Mouse (Mus musculus) T-cell, adult 2 months (primary cell): ENCODE results near the gene Nfkb1.

Experiments
- DNase-seq: peaks from one replicate; pipeline ENCODE4 v3.0.0; 2022; ENCODE audit warnings: low spot score

Nfkb1 gene

DNA sequence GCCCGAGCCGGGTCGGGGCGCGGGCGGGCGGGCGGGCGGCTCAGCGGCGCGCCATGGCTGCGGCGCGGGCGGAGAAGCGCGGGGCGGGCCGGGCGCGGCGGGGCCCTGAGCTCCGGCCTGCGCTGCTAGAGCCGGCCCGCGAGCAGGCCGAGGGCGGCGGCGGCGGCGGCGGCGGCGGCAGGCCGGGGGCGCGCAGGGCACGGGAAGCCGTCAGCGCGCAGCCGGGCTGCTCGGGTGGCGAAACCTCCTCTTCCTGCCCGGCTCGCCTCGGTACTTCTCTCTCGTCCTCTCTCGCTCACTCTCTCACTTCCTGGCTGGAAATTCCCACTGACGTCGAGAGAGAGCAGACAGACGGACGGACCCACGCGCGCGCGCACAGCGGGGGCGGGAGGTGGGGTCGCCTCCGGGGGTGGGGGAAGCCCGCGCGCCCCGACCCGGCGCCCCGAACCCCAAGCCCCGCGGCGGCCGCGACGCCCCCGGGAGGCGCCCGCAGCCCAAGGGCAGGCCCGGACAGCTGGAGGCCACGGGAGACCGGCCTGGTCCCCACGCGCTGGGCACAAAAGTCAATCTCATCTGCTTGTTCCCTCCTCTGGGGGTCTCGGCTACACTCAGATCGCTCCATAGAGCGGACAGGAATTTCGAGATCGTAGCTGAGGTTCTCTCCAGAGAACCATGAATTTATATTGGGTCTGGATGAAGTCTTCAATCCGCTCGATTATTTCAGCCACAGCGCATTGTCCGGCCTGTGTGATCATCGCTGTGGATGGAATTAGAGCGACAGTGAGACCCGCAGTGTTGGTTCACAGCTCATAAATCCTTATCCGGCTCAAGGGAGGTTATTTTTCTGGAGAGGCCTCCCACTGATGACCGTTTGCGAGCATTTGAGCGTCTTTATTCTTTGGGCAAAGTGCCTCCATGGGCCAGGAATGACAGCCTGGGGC lies at the start of gene Nfkb1:
Gene Nfkb1, minus strand, starts transcription at position 357 of the 941 bp plus-strand sequence.
- DNase-seq, result peak; percentile 88

DNA sequence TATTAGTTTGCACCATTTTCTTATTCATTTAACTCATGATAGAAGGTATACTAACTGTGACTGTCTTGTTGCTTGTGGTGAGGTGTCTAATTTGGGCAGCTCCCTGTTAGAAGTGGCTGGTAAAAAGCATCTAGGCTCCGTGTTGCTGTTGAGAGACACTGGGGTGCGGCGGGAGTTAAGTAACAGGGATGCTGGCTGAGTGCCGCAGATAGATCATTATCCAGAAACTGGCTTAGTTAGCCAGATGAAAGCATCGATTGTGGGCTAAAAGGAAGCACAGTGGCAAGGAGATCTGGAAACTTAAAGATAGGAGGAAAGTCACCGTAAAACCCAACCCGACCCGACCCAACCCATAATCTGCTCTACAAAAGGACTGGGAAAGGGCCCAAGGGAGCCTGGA lies 49.4 kb upstream of the Nfkb1 start:
- no peak for DNase-seq

DNA sequence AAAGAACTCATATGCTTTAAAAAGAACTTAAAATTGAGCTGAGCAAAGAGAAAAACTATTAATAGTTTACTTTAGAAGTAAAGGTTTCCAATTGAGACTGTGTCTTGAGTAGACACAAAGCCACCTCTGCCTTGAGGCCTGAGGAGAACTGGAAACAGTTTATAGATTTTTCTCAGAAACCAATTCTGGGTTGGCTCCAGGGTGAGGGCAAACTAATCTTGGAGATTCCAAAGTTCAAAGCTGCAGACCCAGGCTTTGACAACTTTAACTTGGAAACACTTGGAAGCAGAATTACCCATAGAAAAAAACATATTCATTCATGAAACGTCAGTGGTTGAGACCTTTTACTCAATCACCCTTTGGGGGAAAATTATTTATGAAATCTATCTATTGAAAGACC lies 43.4 kb upstream of the Nfkb1 start:
- DNase-seq, result no peak

DNA sequence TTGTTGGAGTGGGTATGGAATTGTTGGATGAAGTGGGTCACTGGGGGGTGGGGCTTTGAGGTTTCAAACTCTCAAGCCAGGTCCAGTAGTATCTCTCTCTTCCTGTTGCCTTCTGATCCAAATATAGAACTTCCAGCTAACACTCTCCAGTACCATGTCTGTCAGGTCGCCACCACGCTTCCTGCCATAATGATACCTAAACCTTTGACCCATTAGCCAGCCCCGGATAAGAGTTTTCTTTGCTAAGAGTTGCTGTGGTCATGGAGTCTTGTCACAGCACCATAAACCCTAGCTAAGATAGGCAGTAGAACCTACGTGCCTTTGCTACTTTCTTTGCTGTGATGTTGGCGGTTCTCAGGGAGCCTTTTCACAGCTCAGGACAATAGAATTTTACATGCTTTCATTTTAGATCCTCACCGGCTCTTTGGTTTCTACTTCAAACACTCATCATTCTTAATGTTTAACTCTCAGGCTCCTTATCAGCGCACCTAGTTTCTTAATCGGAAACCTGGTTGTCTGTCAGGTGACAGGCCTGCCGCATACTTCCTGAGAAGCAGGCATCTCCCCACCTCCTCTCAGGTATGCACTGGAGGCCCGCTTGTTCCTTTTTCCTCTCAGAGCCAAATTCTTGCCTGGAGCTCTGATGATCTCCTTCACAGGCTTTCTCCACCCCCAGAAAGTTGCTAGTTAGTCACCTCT lies 41.5 kb upstream of the Nfkb1 start:
- DNase-seq, result no peak

DNA sequence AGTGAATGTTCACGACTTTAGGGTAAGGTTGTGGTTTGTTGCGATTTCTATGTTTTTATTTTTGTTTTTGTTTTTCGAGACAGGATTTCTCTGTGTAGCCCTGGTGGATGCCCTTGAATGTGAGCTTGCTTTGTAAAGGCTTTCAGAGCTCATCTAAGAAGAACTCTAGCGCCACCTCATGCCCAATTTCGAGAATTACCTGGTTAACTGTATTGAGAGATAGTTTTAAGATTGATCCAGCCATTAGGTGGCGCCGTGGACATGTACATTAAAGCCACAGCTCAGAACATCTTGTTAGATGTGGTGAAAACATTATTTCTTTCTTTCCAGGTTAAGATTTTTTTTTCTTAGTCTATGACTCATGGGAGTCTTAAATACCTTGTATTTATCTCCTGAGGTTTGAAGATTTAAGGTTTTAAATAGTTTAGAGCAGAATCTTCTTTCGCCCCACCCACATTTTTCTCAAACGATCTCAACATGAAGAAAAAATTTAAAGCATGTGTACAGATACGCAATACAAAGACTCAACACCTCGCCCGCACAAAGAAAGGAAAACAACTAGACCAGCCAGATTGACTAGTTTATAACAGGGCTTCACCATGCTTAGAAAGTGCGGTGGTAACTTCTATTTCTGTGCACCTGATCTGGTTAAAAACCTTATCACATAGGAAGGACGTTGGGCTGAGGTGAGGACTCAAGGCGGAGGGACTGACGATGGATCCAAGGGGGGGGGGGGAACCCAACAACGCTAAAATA lies 40.1 kb upstream of the Nfkb1 start:
- DNase-seq, result peak; percentile 90

DNA sequence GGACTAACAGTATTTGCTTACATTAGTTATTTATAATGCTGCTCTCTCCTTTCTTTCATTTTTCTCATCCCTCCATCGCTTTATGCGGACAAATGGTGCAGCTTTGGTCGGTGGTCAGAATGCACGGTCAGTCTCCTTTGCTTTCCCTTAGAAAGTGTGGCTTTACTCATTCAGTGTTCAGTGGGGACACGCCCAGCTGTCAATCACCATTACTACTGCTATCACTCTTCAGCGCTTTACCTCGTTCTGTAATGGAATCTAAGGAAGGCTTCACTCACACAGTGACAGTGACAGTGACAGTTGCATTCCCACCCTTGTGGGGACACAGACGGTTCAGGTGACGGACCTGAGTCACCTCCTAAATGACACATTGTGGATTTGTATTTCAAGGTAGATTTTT lies 39.4 kb upstream of the Nfkb1 start:
- DNase-seq, result no peak

DNA sequence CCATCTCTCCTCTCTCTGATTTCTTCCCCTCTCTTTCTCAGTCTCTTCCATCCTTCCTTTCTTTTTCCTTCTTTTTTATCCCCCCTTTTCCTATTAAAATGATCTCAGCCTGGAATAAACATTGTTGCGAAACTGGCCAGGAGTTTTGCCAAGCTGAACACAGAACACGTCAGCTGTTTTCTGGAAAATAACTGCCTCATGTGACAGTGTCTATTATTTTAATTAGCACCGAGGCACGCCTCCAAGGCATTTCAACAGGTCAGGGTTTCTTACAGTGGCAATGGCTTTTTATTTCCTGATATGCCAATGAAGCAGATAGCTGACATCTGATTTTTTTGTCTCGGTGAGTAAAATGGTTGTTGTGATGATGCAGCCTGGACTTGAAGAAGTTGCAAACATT lies 38.2 kb upstream of the Nfkb1 start:
- no peak for DNase-seq

DNA sequence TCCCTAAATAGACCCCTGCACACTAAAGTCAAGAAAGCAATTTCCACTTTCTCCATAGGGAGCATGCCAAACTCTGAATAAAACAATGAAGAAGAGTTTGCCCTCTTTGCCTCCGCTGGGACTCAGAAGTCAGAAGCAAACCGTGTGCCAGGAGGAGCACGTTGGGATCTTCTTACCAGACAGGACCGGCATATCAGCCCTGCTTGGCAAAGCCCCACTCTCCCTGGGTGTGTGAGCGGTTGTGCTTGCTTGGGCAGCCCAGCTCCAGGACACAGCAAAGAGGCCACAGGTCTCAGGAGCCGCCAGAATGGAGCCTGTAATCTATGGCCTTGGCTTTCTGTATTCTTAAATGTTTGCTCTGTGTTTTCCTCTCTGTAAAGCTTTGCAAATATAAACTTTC lies 37.6 kb upstream of the Nfkb1 start:
- DNase-seq, result no peak

DNA sequence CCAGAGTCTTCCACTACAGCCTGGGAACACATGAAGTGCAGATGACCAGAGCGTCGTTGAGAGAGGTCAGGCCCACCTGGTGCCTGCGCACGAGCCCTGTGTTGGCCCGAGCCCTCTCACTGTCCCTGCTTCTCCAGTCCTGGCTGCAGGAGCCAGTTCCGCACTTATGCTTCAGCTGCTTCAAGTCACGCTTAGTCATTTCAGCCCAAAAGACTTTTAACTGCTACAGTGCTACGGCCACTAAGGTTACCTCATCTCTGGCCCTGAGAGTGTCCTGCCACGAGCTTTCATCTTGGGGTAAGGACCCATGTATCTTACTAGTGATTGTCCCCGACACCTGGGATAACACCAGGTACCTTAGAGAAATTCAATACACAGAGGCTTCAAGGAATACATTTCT lies 36.0 kb upstream of the Nfkb1 start:
- no peak for DNase-seq

DNA sequence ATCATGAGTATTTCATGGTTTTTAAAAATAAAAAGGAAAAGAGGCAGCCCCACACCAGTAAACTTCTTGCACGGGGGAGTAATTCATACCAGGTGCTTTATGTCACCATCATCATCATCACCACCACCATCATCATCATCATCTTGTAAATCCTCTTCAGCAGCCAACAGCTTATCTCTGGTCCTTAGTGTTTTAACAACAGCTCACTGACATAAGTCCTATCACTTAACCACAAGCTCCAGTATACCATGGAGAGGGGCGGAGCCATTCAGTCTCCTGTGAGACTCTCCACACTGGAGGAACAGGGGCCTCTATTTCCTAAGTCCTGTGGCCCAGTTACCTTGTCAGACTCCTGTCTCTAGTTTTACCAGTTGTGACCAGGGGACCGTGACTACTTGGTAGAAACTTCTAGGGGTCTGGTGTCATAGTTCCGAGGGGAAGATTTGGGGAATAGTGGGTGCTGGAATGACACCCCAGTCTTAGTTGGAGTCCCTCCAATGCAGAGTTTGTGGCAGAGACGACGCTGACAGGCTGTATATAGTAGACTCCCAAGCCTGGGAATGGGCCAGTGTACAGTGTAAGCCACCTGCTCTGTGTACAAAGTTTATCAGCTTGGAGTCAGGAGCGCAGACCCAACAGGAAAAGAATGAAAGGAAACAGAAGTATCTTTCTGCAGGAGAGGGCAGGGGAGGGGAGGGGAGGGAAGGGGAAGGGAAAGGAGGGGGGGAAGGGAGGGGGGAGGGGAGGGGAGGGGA lies 35.4 kb upstream of the Nfkb1 start:
- no peak for DNase-seq

DNA sequence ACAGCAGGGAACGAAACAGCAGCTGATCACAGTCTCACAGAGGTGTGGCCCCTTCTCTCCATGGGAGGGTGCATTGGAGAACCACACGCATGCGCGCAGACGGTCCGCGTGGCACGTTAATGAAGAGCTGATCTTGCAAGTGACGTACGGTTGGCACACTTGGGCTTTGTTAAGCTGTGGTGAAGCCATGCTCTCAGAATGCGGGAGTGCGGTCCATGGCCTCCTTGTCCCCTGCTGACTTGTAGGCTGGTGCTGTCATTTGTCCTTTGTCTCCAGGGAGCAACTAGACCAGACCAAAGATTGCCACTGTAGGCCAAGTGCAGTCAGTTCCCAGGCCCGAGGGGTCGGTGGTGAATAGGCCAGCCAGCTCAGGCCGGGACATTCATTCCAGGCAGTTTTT lies 34.7 kb upstream of the Nfkb1 start:
- no peak for DNase-seq

DNA sequence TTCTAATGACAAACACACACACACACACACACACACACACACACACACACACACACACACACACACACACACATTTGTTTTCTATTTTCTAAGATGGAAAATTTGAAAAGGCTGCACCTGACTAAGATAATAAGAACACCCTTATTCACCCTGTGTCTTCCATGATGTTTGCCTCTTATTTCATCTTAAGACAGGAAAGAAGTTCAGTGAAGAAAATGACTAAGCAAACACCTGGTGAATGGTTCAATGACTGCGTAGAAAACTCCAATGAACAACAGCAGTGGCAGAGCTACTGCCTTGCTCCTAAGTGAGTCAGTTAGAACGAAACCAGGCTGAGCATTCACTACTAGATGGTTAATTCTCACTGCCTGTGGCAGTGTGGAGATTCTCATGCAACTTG lies 30.8 kb upstream of the Nfkb1 start:
- no peak for DNase-seq

DNA sequence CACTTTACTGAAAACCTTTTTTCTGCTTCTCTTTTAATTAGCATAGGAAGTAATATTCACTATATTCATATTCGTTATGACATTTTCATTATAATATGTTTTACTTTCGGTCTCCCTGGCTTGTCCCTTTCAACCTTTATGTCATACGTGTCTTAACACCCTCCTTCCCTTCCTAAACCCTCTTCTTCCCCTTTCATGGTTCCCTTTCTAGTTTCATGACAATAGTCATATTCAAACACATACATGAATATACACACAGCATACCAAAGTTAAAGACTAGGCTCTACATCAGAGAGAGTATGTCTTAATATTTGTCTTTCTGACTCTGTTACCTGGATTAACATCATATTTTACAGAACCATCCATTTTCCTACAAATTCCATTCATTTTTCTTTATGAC lies 28.6 kb upstream of the Nfkb1 start:
- DNase-seq, result no peak

DNA sequence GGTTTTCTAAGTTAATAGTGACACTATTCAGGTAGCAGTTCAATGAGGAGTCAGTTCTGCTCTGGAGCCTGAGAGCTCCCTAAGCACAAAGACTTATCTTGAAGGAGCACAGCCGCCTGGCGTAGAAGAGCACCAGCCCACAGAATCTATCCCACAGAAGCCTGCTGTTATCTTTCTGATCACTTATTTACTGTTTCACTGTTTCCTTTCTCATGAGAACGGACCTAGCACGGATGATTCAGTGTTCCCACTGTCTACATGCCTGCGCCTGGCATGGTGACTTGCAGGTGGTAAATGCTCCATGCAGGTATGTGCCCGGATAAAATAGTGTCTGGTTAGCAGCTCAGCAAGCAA lies 27.8 kb upstream of the Nfkb1 start:
- no peak for DNase-seq

DNA sequence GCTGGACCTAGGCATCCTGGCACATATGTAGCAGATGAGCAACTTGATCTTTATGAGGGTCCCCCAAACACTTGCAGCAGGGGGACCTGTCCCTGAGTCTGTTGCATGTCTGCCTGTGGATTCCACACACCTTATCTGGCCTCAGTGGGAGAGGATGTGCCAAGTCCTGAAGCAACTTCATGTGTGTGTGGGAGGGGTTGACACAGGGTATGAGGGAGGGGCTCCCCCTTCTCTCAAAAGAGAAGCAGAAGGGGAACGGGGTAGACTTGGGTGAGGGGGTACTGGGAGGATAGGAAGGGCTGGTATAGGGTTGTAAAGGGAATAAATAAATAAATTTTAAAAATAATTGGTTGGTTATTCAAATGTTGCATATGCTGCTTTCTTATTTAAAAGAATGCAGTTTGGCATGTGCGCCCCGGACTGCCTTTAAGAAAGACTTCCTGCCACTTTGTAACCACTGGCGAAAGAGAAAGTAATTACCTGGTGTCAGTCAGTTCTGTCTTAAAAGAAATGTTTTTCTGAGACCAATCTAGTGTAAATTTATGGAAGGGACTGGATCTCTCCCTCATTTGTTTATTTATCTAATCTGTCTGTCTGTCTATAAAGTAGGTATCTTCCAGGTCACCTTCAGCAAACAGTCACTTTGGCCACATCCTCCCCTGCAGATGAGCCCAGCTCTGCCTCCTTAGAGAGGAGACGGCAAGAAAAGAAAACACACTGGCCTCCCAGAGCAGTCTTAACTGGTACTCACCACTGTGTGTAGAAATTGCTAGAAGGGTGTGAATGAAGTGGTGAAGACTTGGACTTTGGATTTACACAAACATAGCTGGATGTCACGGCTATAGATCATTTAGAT lies 27.2 kb upstream of the Nfkb1 start:
- DNase-seq, result peak; percentile 34

DNA sequence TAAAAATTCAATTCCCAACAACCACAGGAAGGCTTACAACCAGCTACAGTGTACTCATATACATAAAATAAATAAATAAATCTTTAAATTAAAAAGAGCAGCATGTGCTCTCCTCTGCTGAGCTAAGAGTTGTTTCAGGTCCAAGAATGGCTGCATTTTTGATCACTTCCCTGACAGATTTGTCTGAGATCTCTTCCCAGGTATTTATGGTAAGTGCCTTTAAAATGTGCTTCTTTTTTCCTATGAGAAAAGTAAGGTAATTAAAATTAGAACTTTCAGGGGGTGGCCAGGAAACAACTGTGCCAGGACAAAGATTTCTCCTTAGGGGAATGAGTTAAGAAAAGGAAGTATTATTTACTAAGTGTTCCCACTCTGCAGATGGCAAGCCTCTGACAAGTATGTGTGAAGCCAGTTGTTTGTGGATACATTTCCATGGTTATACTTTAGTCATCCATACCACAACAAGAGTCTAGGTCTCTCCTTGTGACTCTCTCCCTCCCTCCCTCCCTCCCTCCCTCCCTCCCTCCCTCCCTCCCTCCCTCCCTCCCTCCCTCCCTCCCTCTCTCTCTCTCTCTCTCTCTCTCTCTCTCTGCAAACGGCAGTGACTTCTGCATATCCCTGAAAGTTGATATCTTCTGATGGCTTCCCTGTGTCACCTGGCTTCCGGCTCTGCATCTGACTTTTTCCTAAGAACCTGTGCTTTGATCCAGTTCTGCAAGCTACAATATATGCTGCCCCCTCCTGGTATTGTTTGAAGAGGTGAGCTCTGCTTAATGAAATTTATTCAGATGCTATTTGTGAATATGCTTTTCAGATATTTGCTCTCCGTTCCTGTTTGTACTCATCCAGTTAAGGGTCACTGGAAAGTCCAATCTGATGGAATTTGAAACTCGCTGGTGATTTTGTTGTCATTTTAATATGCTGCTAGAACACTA lies 21.9 kb upstream of the Nfkb1 start:
- DNase-seq, result peak; percentile 28

DNA sequence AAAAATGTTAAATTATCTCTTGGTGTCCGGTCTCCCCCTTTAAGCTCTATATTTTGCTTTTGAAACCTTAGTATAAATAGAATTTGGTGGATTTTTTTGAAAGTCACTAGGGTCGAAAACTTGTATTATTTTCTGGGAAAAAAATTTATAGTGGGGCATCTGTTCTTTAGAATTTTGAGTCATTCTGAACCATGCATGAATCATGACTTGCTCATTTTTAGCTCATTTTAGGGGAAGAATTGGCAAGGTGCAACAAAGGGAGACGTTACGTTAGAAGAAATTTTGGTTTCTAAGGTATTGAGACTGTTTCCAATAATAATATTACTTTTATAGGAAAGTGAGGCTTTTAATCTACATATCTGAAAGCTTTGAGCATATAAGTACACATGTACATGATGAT lies 20.3 kb upstream of the Nfkb1 start:
- no peak for DNase-seq

DNA sequence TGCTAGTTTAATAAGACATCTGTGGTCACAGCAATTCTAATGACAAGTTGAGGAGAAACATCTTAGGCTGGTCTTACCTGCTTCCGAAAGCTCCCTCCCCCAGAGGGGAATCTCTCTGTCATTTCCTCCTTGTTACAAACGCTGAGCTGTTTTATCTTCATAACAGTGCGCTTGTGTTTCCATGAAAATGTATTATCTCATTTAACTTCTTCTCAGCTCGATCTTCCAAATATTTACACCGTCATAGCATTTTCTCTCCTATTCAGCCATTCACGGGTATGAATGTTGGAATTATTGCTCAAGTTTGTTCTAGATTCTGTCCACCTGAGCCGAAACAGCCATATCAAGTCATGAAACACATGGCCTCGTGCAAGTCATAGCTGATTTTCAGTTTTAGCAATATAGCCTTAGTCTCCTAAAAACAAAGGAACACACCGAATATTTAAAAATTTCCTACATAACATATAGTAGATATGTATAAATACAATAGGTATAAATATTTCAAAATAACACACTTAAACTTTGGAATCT lies 19.8 kb upstream of the Nfkb1 start:
- no peak for DNase-seq

DNA sequence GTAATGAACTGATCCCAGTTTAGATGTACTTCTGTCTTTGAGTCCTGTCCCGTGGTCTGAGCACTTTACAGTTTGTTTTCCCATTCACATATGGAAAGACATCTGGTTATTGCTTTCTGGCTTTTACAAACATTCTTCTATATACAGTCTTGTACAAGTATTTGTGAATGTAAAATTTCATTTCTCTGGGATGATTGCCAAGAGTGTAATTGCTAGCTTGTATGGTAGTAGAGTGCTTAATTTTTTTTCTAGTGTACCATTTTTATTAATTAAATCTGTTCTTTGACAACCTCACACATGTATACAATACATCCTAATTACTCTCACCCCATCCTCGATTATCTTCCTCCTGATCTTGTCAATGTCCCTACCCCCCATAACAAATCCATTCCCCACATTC lies 12.0 kb upstream of the Nfkb1 start:
- DNase-seq, result no peak

DNA sequence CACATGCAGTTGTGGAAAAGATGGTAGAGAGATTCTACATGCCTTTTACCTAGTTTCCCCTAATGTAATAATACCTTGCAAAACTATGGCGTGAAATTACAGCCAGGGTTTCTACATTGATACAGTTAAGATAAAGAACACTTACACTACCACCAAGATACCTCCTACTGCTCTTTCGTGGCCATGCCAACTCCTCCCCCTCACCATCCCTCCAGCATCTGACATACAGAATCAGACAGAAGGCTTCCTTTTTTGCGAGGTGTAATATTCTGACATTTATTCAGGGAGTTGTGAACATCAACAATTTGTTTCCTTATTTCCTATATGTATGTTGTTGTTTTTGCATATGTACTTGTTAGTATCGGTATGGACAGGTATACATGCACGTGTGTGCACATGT lies 11.3 kb upstream of the Nfkb1 start:
- no peak for DNase-seq
